Mouse (Mus musculus): ENCODE results near the gene Bax.
A peak's percentile ranks its signal among the peaks of the same experiment; 100 is the strongest.

Bax gene

DNA sequence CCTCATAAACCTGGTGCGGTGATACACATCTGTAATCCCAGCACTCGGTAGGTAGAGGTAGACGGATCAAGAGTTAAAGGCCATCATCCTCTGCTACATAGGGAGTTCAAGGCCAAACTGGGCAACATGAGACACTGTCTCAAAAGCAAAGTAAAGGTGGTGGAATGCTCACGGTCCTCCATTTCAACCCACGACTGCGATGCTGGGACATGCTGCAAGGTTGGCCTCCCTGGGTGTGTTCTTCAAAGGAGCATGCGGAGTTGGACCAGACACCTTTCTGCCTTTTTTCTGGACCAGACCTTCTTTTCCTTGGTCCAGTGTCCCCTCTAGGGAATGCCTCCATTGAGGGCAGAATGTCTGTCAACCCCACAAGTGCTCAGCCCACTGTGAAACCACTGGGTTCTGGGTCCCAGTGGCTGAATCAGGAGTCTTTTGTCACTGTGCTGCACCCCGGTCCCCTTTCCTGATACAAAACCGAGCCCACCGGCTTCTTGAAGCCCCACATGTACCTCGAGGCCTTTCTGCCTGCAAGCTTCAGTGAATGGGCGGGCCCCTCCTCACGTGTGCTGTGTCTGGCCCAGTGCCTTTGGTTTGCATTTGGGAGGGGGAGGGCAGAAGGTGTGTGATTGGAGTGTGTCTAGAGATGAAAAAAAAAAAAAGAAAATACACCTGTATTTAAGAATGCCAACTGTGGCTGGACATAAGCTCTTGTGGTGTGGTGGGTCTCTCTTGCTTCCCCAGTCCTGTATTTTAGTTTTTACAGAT is 10.6 kb downstream of the Bax start:
- no peak for DNase-seq

DNA sequence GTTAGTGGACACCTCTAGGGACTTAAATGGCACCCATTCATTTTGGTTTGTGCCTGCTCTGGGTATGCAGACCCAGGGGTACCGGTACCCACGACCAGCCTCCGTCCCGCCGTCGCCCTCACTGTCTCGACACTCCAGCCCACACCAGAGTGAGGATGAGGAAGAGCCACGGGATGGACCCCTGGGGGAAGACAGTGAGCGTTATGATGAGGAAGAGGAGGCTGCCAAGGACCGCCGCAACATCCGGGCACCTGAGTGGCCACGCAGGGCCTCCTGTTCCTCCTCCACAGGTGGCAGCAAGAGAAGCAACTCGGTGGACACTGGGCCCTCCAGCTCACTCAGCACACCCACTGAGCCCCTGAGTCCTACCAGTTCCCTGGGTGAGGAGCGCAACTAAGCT is 11.7 kb downstream of the Bax start:
- DNase-seq = no peak

- peak; percentile 77 to 81 for DNase-seq
These were observed 15.2 kb downstream of the Bax start for GRCm38 (mm10) chr7:45451344-45451982.

DNA sequence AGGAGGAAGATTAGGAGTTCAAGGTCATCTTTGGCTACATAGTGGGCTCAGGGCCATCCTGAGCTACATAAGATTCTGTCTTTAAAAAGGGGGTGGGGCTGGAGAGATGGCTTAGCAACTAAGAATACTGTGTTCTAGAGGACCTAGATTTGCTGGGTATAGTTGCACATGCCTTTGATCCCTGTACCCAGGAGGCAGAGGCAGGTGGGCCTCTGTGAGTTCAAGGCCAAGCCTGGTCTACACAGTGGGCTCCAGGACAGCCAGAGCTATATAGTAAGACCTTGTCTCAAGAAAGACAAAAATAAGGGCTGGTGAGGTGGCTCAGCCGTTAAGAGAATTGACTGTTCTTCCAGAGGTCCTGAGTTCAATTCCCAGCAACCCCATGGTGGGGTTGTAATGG is 16.7 kb downstream of the Bax start:
- no peak for DNase-seq

DNA sequence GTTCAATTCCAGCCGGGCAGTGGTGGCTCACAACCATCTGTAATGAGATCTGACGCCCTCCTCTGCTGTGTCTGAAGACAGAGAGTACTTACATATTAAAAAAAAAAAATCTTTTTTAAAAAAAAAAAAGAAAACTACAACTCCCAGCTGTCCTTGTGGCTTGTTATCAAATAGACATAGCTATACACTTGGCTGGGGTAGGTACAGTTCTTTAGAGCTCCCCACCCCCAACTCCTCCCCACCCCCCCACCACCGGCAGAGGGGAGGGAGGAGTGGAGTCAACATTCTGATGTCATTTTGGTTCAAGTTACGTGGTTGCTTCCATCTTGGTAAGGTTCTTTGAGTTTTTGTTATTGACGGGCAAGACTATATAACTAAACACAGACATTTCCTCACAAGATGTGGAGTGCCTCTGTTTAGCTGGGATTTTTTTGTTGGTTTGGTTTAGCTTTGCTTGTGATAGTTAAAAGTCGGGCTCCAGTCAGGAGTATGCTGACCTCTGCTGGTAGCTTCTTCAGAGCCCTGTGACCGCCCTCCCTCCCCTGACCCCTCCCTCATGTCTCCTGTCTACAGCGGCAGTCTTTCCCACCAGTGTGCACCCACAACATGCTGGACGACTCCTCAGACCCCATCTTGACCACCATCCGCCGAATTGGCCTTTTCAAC is 19.2 kb downstream of the Bax start:
- peak in 1 of 2 experiments; percentile 17 for DNase-seq

- DNase-seq = no peak
These were observed 20.1 kb downstream of the Bax start for GRCm38 (mm10) chr7:45446589-45446988.

GRCm38 (mm10) chr7:45443526-45444420 is 22.9 kb downstream of the Bax start:
- no peak for DNase-seq

- peak; percentile 22 to 42 for DNase-seq
These were observed 29.0 kb downstream of the Bax start, which contains the start of gene Ruvbl2 for GRCm38 (mm10) chr7:45437521-45438276. TSS of gene Ruvbl2 (minus strand) at chr7:45438096.

DNA sequence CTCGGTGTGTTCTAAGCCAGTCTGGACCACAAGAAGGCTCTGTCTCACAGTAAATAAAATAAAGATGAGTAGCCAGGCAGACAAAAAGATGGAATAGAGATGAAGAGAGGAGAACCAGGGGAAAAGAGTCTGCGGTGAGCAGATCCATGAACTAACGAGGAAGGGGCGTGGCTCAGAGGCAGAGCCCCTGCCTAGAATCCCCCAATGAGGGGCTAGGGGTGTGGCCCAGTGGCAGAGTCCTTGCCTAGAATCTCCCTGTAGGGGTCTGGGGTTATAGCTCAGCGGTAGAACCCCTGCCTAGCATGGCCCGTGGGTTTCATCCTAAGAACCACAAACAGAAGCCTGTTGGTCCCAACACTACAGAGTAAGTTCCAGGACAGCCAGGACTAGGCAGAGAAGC is 29.7 kb downstream of the Bax start:
- no peak for DNase-seq

DNA sequence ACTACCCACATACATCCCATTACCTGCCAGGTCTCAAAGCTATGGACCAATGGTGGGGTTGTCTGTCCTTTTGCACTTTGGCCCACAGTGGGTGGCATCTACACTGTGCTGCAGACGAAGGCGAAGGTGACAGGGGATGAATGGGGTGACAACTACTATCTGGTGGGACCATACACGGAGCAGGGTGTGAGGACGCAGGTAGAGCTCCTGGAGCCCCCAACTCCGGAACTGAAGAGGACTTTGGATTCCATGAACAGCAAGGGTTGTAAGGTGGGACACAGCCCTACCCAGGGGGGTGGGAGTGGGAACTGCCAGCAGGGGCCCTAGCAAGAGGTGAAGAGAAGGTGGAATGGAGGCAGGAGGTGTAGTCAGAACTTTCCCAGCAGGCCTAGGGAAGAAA is 30.3 kb downstream of the Bax start:
- no peak for DNase-seq

DNA sequence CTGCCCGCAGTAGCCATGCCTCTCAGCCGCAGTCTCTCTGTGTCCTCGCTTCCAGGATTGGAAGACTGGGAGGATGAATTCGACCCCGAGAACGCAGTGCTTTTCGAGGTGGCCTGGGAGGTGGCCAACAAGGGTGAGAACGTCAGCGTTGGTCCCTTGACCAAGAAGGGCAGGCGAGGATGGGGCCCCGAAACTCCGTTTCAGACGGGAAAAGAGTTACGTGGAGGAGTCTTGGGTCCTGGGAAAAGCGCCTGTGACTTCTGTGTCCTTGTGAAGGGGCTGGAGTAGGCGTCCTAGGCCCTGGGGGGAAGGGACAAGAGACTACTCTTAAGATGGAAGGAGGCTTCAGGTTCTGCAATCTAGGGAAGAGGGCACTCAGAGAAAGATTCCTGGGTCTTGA is 31.7 kb downstream of the Bax start:
- DNase-seq = no peak

DNA sequence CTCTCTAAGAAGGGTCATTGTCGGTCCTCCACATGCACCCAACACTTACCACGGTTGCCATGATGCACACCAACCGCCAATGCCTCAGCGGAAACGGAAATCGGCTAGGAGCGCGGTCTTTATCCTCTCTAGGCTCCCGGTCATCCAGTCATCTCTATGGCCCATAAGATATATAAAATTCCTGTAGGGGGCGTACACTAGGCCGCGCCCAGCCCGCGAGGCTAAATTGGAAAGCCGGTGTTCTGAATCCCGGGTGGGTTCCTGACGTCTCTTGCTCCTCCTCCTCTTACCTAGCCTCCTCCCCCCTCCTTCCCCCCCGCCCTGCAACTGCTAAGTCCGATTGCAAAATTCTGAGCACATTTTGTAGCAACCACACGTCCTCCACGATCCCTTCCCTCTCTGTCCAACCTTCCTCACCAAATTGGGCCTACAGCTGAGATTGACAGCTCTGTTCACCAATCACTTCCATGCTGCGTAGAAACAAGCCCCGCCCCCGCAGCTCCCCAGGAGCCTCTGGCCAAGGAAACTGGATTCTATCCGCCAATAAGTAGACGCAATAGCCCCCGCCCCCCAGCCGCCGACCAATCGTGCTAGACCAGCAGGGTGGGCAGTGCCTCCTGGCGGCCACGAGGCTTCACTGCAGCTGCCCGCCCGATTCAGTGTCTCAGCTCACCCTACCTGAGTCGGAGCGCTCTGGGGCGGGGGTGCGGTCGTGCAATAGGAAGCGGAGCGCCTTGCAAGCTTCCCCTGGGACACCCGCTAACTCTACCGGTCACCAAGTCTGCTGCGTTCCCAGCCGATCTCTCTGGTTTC is 32.3 kb downstream of the Bax start, which contains the start of gene Gys1:
Gene Gys1, plus strand, starts transcription at position 642 of the 813 bp plus-strand sequence.
- peak; percentile 100 for DNase-seq

DNA sequence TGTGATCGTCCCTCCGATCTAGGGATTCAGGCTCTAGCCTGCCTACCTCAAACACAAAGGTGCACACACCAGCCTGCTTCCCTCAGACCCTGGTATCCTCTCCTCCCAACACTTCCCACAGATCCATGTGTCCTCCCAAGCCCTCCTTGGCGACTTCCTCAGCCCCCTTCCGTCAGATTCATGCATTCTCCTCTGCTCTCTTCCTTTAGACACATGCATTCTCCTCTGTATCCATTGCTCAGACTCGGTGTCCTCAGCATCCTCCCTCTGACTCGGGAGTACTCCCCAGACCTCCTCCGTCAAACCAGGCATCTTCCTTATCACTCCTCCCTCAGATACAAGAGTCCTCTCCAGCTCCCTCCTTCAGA is 32.9 kb downstream of the Bax start:
- no peak for DNase-seq

GRCm38 (mm10) chr7:45426556-45426955 is 40.1 kb downstream of the Bax start:
- no peak for DNase-seq

DNA sequence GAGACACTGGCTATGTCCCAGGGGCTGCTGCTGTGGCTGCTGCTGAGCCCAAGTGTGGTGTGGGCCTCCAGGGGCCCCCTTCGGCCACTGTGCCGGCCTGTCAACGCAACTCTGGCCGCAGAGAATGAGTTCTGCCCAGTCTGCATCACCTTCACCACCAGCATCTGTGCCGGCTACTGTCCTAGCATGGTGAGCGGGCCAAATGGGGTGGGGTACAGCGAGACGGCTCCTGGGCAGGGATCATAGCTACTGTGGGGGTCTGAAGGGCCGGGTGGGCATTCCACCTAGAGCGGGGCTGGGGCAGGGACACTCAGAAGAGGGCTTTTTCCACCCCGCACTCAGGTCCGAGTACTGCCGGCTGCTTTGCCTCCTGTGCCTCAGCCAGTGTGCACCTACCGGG is 45.5 kb downstream of the Bax start:
- DNase-seq = no peak

GRCm38 (mm10) chr7:45420615-45420919 is 46.1 kb downstream of the Bax start, which contains the start of gene Lhb:
TSS of gene Lhb (plus strand) at chr7:45420820.
- DNase-seq = no peak

GRCm38 (mm10) chr7:45419859-45420614 is 46.7 kb downstream of the Bax start:
- DNase-seq = no peak

- DNase-seq = no peak
These were observed 48.7 kb downstream of the Bax start for GRCm38 (mm10) chr7:45417962-45418492.

DNA sequence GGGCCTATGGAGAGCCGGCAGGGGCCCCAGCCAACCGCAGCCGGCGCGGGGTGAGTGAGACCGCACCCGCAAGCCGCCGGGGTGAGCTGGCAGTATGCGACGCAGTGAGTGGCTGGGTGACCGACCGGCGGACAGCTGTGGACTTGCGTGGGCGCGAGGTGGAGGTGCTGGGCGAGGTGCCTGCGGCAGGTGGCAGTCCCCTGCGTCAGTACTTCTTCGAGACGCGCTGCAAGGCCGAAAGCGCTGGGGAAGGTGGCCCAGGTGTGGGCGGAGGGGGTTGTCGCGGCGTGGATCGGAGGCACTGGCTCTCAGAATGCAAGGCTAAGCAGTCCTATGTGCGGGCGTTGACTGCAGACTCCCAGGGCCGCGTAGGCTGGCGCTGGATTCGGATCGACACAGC is 51.1 kb downstream of the Bax start:
- no peak for DNase-seq

DNA sequence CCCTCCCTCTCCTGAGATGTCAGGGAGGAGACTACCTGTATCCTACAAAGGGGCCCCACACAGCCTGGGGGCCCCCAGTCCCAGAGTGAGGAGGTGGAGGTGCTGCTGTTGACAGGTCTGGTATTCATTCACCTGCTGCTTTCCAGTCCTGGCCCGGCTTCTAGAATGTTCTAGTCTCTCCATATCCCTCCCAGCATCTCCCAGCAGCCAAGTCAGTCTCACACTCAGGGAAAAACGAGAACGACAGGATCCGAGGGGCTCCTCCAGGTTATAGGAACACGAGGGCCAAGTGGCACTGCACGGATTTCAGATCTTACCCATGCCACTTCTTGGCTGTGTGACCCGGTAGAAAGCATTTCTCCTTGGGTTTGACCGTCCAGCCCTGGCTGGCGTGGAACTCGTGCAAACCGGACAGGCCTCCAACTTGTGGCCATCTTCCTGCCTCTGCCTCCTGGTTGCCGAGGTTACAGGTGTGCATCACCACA is 51.9 kb downstream of the Bax start:
- no peak for DNase-seq

Data from thymus, postnatal 36 days (tissue).